Mouse (Mus musculus) gastrocnemius, adult 2 months (tissue): Measurements from ENCODE around the gene Arap2. TPM values are rescaled to one million over a fixed set of nuclear protein-coding genes. Genes with fewer than 3 reads are reported as not detected.

Experiments used
- DNase-seq: peaks from one replicate; pipeline ENCODE4 v3.0.0; 2022
- H3K27ac ChIP-seq: fragments of 200-600 bp; 2 replicates; pipeline ENCODE4 v1.8.1; 2022; ENCODE audit warnings: mild to moderate bottlenecking
- H3K4me3 ChIP-seq: fragments of 200-600 bp; 2 replicates; pipeline ENCODE4 v1.8.1; 2022; ENCODE audit warnings: mild to moderate bottlenecking, moderate library complexity
- CTCF ChIP-seq: fragments of 200-600 bp; IDR thresholded peaks from 2 replicates; pipeline ENCODE4 v1.8.1; 2022; ENCODE audit warnings: antibody characterized with exemption, mild to moderate bottlenecking, moderate library complexity
- intact Hi-C: fragments of 180-260 bp; cut with DNase I; formaldehyde crosslinking; loops from one replicate; pipeline ENCODE4 v1.15.1; 2025
- total RNA-seq, 2 experiments: library from RNA; stranded (reverse); gene quantifications; 2 replicates each; pipeline ENCODE4 v1.2.3; 2021

Arap2 gene
- total RNA-seq, 2 experiments from 2014 or later, result 1.0 to 1.9 TPM

DNA sequence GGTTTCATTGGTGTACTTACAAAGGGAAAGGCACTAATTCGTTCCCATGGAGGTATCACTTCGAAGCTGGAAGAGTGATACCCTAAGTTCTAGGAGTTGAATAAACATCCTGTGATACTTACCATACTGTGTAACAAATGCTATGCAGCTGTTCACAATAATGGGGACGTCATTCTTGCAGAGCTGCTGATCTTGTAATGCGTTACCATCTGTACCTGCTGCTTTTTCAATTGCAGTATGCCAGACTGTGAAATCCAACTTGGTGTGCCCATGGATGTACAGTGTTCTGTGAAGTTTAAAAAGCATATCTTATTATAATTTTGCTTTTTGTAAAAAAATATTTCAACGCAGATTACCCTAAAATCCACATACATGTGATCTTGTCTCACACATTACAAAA is 112.0 kb downstream of the Arap2 start:
- TF ChIP-seq CTCF, result no peak
- H3K4me3 ChIP-seq, result no peak overlapping the region
- intact Hi-C loops, result no loop called here
- no peak for DNase-seq
- no peak overlapping the region for H3K27ac ChIP-seq

DNA sequence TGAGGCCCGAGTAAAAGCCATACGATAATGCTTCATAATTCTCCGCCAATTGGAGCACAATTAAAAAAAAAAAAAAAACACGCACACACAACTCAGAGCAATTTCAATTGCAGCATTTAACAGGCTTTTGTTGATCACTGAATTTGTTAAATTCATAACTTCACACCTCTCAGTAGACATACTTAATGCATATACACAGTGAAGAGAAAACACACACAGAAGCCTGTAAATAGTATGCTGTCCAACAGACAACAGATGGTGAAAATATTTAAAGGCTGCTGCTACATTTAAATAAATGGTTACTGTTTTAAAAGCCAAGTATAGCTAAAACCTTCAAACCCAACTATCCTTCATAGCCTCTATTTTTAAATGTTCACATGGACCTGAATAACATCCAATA is 123.6 kb downstream of the Arap2 start:
- Histone ChIP-seq H3K27ac (no peak overlapping the region), H3K4me3 (no peak overlapping the region)
- intact Hi-C loops, result no loop called here
- no peak for DNase-seq
- TF ChIP-seq CTCF, result no peak

DNA sequence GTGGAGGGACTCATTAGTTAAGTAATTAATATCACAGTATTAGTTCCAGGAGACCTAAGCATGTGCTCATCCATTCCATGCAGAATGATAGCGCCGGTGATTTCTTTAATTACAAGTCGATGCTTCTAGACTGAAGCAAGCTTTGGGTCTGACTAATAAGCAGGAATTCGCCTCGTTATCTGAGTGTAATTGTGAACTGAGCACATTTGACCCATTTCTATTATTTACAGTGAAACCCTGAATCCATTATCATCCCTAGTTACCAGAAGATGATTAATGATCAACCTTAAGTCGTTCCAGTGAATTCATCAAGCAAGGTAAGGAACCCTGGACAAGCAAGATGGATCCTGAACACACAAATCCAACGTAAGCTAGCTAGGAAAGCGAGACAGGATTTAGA is 125.5 kb downstream of the Arap2 start:
- Histone ChIP-seq H3K4me3 (no peak overlapping the region), H3K27ac (no peak overlapping the region)
- no peak for TF ChIP-seq CTCF
- intact Hi-C loops, result no loop called here
- no peak for DNase-seq

DNA sequence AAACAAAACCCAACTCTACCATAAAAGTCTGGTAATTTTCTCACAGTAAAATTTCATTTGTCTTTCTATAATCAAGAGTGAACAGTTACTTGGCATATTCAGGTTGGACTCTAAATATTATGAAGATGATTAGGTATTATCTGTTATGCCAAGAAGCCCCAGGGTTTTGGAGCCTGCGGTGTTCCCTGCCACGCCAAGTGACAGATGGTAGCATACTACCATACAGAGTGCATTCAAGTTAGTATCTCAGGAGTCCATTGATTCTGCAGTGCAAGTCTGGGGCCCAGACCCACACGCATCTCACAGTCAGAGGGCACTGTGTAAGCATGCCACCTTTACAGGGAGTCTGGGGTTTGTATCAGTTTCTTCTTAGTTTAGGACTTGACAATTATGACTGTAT is 129.6 kb downstream of the Arap2 start:
- no peak overlapping the region for H3K4me3 ChIP-seq
- intact Hi-C loops, result no loop called here
- DNase-seq, result no peak
- no peak for TF ChIP-seq CTCF
- H3K27ac ChIP-seq, result no peak overlapping the region

DNA sequence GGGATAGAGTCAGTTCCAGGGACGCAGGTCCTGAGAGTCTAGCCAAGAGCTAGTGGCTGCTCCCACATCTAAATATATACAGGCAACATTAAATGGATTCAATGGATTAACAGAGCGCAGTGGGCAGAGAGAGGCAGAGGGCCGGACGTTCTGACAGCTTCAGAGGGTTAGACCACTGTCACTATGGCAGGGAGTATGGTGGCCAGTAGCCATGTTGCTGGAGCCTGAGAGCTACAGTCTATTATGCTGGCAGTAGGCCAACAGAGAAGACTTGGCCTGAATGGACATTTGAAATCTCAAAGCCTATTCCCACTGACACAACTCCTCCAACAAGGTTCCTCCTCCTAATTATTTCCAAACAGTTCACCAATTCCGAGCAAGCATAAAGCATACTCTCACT is 137.1 kb downstream of the Arap2 start:
- DNase-seq, result no peak
- no peak overlapping the region for H3K27ac ChIP-seq
- no peak for TF ChIP-seq CTCF
- no peak overlapping the region for H3K4me3 ChIP-seq
- intact Hi-C loops, result no loop called here

DNA sequence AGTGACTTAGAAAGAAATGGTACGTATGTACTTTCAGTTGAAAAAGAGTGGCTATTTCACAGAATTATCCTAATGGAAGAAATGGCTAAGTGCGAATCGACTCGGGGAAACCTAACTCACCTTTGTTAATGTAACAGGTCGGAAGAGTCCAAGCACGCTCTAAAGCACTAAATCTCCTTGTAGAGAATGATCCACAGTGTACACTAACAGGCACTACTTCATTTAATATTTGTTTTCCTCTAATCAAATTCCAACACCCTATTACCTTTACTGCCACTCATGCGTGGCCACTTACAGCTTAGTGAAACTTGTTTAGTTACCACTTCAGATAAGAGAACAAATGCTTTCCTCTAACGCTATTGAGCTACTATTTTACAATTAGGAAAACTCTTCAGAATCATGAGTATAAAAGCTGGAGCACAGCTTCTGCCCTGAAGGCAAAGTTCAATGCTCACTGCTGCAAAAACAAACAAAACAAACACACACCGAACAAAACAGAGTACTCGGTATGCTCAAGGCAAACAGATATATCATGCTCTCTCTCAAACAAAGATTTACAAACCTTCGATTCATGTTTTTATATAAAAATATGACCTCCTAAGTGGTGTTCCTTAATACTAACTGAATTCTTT is 143.0 kb downstream of the Arap2 start:
- Histone ChIP-seq H3K27ac (no peak overlapping the region), H3K4me3 (no peak overlapping the region)
- no peak for TF ChIP-seq CTCF
- intact Hi-C loops, result no loop called here
- no peak for DNase-seq

DNA sequence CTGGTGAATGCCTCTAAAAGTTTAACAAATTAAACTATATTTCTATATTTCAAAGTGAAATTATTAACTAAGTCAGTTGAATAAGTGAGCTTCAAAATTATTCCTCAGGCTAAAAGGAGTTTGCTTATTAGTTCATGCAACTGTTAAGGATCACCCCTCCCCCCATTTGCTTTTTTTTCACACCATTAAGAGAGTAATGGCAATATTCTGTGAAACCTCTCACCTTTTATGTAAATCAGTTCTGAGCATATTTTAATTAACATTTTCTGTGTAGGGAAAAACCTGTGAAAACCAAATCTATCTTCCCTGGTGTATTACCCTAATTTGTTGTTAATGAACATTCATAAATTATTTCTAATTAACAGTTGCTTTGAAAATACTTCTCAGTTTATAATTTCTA is 147.7 kb downstream of the Arap2 start:
- intact Hi-C loops, result no loop called here
- no peak overlapping the region for H3K27ac ChIP-seq
- no peak overlapping the region for H3K4me3 ChIP-seq
- DNase-seq, result no peak
- TF ChIP-seq CTCF, result no peak

DNA sequence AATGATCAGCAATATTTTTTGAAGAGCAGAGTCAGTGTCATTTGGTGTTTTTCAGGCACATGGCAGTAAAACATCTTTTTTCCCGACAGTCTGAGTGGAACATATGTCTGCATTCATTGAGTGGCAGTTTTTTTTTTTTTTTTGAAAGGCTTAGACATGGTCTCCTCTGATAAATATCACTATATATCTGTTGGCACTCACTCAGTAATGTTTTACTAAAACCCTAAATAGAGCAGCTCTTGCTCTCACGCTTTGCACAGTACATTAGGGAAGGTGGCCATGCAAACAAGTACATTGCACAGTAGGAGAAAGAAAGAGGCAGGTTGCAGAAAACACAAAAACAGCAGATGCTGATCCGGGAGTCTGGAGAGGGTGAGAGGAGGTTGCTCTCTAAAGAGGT is 154.0 kb downstream of the Arap2 start:
- intact Hi-C loops, result no loop called here
- no peak overlapping the region for H3K27ac ChIP-seq
- DNase-seq, result no peak
- H3K4me3 ChIP-seq, result no peak overlapping the region
- no peak for TF ChIP-seq CTCF

DNA sequence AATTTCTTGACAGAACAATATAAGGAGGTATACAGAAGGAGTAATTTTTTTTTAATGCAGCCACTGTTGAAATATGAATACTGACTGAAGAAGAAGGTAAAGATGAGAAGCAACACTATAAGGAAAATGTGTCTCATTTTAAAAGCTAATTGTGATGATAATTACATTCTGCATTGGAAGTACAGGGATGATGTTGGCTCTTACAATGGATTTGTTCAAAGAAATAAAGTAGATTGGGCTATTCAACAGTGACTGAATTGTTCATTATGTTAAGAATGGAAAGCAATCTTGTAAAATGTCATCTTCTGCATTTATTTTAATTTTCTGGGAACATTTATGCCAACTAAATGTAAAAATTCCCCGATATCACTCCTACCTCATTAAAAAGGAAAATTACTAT is 178.6 kb downstream of the Arap2 start:
- intact Hi-C loops, result no loop called here
- TF ChIP-seq CTCF, result no peak
- DNase-seq, result no peak
- Histone ChIP-seq H3K27ac (no peak overlapping the region), H3K4me3 (no peak overlapping the region)

DNA sequence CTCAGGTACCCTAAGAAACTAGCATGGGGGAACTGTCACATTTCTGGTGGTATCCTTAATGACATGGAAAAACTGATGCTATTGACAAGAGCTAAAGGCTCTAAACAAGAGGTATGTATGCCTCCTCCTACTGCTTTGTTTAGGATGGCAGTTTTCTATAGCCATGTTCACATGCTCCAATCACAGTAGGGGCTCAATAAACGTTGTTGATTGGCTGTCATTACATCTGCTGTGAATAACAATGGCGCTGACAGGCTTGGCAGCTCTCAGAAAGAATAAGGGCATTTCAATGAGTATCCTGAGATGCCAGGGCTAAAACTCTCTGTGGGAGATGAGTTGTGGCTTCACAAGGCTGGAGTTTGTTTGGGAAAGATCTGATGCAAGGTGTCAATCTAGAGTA is 183.3 kb downstream of the Arap2 start:
- H3K4me3 ChIP-seq, result no peak overlapping the region
- no peak overlapping the region for H3K27ac ChIP-seq
- intact Hi-C loops, result no loop called here
- DNase-seq, result no peak
- TF ChIP-seq CTCF, result no peak

DNA sequence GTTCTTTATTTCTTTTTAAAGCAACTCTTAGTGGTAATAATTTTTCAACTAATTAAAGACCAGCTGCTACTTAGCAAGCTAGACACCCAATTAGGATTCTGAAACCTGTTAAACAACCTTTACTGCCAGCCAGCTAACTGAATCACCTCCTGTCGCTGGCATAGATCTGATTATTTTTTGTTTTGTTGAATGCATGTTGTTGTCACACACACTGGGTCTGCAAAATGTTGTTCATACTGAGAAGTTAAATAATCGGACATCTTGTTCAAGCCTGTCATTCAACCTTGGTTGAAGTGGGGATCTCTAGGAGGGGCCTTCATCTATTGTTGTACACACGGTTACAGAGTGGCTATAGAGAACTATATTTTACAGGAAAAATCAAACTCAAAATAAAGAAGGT is 184.3 kb downstream of the Arap2 start:
- Histone ChIP-seq H3K27ac (no peak overlapping the region), H3K4me3 (no peak overlapping the region)
- no peak for TF ChIP-seq CTCF
- DNase-seq, result no peak
- intact Hi-C loops, result no loop called here

DNA sequence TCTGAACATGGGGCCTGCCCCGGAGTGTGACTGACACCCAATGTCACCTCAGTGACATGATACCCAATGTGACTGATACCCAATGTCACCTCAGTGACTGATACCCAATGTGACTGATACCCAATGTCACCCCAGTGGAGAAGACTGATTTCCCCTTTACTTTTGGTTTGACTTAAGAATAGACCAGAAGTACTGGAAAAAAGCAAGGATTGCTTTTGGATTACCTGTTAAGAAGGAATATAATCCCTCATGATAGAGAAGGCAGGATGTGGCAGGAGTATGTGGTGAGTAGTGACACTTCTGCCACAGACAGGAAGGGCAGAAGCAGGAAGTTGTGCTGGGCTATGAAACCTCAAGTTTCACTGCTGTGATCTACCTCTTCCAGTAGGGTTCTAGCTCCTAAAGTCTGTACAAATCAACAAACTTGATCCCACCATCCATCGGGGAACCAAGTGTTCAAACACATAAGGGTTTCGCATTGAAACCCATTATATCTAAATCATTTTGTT is 191.6 kb downstream of the Arap2 start:
- Histone ChIP-seq H3K4me3 (no peak overlapping the region), H3K27ac (no peak overlapping the region)
- no peak for TF ChIP-seq CTCF
- DNase-seq, result no peak
- intact Hi-C loops, result no loop called here

Other genes starting within 250 kb of the Arap2 start
- gene Dthd1, start 47.7 kb upstream of the Arap2 start, total RNA-seq, result not detected